ENCODE assay signal across 20 mouse cellular contexts in the genomic region with DNA sequence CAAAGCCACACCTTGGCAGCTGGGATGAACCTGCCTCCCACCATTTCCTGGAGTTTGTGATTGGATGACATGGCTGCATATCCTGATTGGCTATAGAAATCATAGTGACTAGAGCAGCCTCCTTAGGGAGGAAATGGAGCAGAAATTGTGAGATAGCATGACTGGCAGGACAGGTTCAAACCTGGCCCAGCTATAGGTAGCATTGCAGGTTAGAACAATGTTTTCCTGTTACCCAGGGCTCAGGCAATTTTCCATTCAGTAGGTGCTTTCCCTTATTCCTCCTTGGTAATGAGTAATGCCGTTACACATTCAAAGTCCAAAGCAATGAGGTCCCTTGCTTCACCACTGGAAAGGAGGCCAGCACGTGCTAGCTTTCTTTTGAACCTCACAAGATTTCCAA.
"Had no signal": no experiment of that assay in that cellular context is flagged by ENCODE, and none has a peak within 500 bp of the region (broad histone marks: within the 10 kb centered on the region; RNA-seq: fewer than 3 reads in every experiment).

No protein-coding gene starts in this region.

- H3K4me3 ChIP-seq: layer of hippocampus, adult 2 months; left cerebral cortex, adult 2 months; limb, embryonic 12.5 days; limb, embryonic 15.5 days; megakaryocyte, embryonic 14.5 days; midbrain, embryonic 10.5 days; midbrain, embryonic 13.5 days; myocyte; neural tube, embryonic 13.5 days had no signal

- H3K4me2 ChIP-seq: limb, embryonic 12.5 days; limb, embryonic 15.5 days; liver, embryonic 11.5 days; lung, embryonic 14.5 days; midbrain, embryonic 13.5 days; neural tube, embryonic 13.5 days had no signal

- H3K4me1 ChIP-seq: limb, embryonic 12.5 days; limb, embryonic 15.5 days; megakaryocyte, embryonic 14.5 days; midbrain, embryonic 10.5 days; midbrain, embryonic 13.5 days; neural tube, embryonic 13.5 days had no signal

- ATAC-seq: liver, postnatal 0 days; lung, postnatal 0 days; midbrain, embryonic 16.5 days had no signal

- H3K9me3 ChIP-seq: limb, embryonic 15.5 days had no signal

- DNase-seq: kidney, adult 8-10 months; layer of hippocampus, postnatal 36 days; liver, postnatal 0 days; lung, embryonic 14.5 days; lung, postnatal 36 days; thymus, postnatal 25 days had no signal

- H3K27me3 ChIP-seq: limb, embryonic 12.5 days; limb, embryonic 15.5 days; megakaryocyte, embryonic 14.5 days; midbrain, embryonic 13.5 days; neural tube, embryonic 13.5 days had no signal

- H3K9ac ChIP-seq: limb, embryonic 12.5 days; limb, embryonic 15.5 days; liver, embryonic 14.5 days; liver, postnatal 0 days; lung, embryonic 14.5 days; midbrain, embryonic 13.5 days; neural tube, embryonic 13.5 days had no signal

- H3K27ac ChIP-seq: kidney, postnatal 0 days; layer of hippocampus, adult 2 months; left cerebral cortex, adult 2 months; limb, embryonic 12.5 days; limb, embryonic 15.5 days; liver, embryonic 14.5 days; midbrain, embryonic 10.5 days; midbrain, embryonic 13.5 days; neural tube, embryonic 13.5 days had no signal
